Comparison of ENCODE assay signal across 28 mouse cellular contexts in the genomic region with DNA sequence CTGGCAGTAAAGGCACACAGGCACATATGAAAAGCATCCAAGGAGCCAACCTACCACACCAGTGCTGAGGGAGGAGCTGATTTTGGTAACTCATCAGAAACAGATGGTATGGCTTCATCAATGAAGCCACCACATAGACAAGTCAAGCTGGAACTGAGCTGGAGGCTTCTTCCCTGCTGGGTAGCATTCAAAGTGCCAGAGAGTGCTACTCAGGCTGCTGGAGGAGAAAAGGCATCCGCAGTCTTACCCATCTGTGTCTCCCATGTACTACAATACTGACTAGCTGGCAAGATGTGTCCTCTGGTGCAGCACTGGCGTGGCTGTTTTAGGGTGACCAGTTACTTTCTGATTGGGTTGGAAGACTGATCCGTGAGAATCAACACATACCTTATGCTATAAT.
DNase-seq lines count a peak whose midpoint lies in the region; ATAC-seq lines count a peak whose summit lies in the region.
"Had no signal": no experiment of that assay in that cellular context is flagged by ENCODE, and none has a peak within 500 bp of the region (broad histone marks: within the 10 kb centered on the region; RNA-seq: fewer than 3 reads in every experiment).

No protein-coding gene starts in this region.

- H3K9me3 ChIP-seq in midbrain, embryonic 11.5 days (ENCODE audit: control insufficient read depth, low read length) = no peaks in the 10 kb centered on the region
- H3K9me3 ChIP-seq in midbrain, embryonic 10.5 days (replicated peaks) = no peaks in the 10 kb centered on the region
- H3K9me3 ChIP-seq: embryonic facial prominence, embryonic 15.5 days; G1E; heart, embryonic 12.5 days; heart, embryonic 15.5 days had no signal

- H3K27me3 ChIP-seq in midbrain, embryonic 11.5 days (ENCODE audit: control insufficient read depth, insufficient read depth, low read length) = no peaks in the 10 kb centered on the region
- H3K27me3 ChIP-seq in midbrain, embryonic 10.5 days (ENCODE audit: low read depth, poor library complexity, severe bottlenecking) = no peaks in the 10 kb centered on the region
- H3K27me3 ChIP-seq: CH12.LX; embryonic facial prominence, embryonic 15.5 days; heart, embryonic 15.5 days; Patski had no signal

- ATAC-seq in midbrain, embryonic 11.5 days (ENCODE audit: low FRiP score) = no peak
- ATAC-seq: forebrain, embryonic 14.5 days; forebrain, postnatal 0 days; intestine, postnatal 0 days; Patski had no signal

- H3K27ac ChIP-seq in midbrain, embryonic 11.5 days (ENCODE audit: low read depth, low read length) = no peak overlapping the region
- H3K27ac ChIP-seq in midbrain, embryonic 10.5 days (replicated peaks) = no peak overlapping the region
- H3K27ac ChIP-seq: embryonic facial prominence, embryonic 15.5 days; heart, embryonic 15.5 days; hindbrain, embryonic 14.5 days had no signal

- DNase-seq in cerebellum, postnatal 14 days = peak; percentile 25 to 51
- no peak for DNase-seq in cerebellum, postnatal 4 days (ENCODE audit: low spot score in 2 of 2)
- peak; percentile 84 for DNase-seq in heart, adult 11 months
- DNase-seq in heart, adult 18-20 months = no peak
- DNase-seq in midbrain, embryonic 11.5 days (ENCODE audit: low spot score, missing footprints) = peak; percentile 6
- DNase-seq in midbrain, embryonic 10.5 days (ENCODE audit: low spot score) = no peak
- DNase-seq in telencephalon, adult 2 months (ENCODE audit: low read depth, low spot score) = peak; percentile 21
- DNase-seq: adrenal gland, postnatal 10 days; adrenal gland, postnatal 36 days; B cell, adult 2 months; cerebellum, adult 11 months; cerebellum, adult 2 months; cerebellum, adult 9-11 months; embryo, embryonic 11 days; forebrain, postnatal 0 days; gastrocnemius, postnatal 10 days; gastrocnemius, postnatal 36 days; heart, postnatal 10 days; heart, postnatal 36 days had no signal

- H3K4me2 ChIP-seq in midbrain, embryonic 11.5 days = no peak overlapping the region
- H3K4me2 ChIP-seq: embryonic facial prominence, embryonic 15.5 days; heart, embryonic 12.5 days; heart, embryonic 15.5 days; hindbrain, embryonic 14.5 days had no signal

- WGBS in midbrain, embryonic 11.5 days = 84% methylated on average over 3 of the region's 3 CpGs
- WGBS in midbrain, embryonic 10.5 days = 93% methylated on average over 3 of the region's 3 CpGs

- no peak overlapping the region for H3K4me3 ChIP-seq in midbrain, embryonic 11.5 days (ENCODE audit: low read depth, low read length)
- no peak overlapping the region for H3K4me3 ChIP-seq in midbrain, embryonic 10.5 days
- H3K4me3 ChIP-seq: embryonic facial prominence, embryonic 15.5 days; heart, embryonic 12.5 days; heart, embryonic 15.5 days had no signal

- peaks cover 6% of the 10 kb centered on the region for H3K4me1 ChIP-seq in midbrain, embryonic 11.5 days (ENCODE audit: control insufficient read depth, insufficient read depth, low read length)
- peaks cover 17% of the 10 kb centered on the region for H3K4me1 ChIP-seq in midbrain, embryonic 10.5 days
- H3K4me1 ChIP-seq: heart, embryonic 12.5 days; heart, embryonic 15.5 days had no signal

- no peak overlapping the region for H3K9ac ChIP-seq in midbrain, embryonic 11.5 days (ENCODE audit: low read length)
- H3K9ac ChIP-seq: embryonic facial prominence, embryonic 15.5 days; forebrain, postnatal 0 days; heart, embryonic 12.5 days; heart, embryonic 15.5 days; hindbrain, embryonic 14.5 days had no signal

- no peaks in the 10 kb centered on the region for H3K36me3 ChIP-seq in midbrain, embryonic 11.5 days (ENCODE audit: control insufficient read depth, insufficient read depth, low read length)
- no peaks in the 10 kb centered on the region for H3K36me3 ChIP-seq in midbrain, embryonic 10.5 days
- H3K36me3 ChIP-seq: embryonic facial prominence, embryonic 15.5 days; G1E; heart, embryonic 12.5 days; heart, embryonic 15.5 days had no signal

Comparison
In these comparisons a context has a peak if more than half of its experiments do, and no peak if none do; other contexts are left out.
1. DNase-seq: peak in cerebellum, postnatal 14 days (2 of 2), heart, adult 11 months (single experiment), midbrain, embryonic 11.5 days (single experiment) and telencephalon, adult 2 months (single experiment); none in cerebellum, postnatal 4 days (0 of 2), heart, adult 18-20 months (0 of 2) and midbrain, embryonic 10.5 days (single experiment).